Mouse (Mus musculus) urinary bladder, adult 18-20 months (tissue): ENCODE data around the gene Wnt7b.

Experiments
- DNase-seq, 2 experiments: peaks; one replicate each; pipeline ENCODE4 v3.0.0; 2022; ENCODE audit warnings: low spot score in 2 of 2, mixed read lengths in 2 of 2

Wnt7b gene

DNA sequence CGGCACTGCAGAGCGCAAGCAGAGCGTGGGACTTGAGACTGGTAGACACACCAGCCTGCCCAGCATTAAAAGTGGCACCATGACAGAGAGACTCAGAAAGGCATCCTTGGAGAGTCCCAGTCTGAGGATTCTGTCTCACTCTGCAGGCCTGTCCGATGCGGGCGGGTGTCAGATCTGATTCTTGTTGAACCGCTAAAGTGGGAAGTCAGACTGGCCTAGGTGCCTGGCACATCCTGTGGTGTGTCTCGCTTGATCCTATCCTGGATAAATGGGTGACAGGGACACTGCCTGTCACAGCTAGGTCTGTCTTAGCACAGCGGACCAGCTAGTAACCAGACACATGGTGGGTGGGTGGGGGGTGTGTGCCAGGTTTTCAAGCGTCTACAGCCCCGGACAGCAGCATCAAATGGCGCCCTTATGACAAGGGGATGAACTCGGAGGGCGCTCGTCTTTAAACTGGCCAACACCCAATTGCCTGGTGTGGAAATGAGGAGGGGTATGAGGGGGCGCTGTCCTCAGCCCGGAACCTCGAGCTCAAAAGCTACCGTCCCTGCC is at the start of gene Wnt7b:
Gene Wnt7b (minus strand): TSS at position 118 of the 555 bp plus-strand sequence.
- DNase-seq, result no peak

DNA sequence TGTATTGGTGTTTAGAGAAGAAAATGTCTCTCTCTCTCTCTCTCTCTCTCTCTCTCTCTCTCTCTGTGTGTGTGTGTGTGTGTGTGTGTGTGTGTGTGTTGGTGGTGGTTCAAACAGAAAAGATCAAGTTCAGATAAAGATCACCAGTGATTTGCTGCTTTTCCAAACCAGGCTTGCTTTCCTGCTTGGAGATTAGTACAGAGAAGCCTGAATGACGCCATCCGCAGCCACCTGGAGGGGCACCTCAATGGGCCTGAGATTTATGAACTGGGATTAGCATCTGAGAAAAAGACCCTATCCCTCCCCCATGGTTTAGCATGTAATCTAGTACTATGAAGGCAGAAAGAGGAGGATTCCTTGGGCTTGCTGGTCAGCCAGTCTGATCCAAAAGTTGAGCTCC is 49.3 kb upstream of the Wnt7b start:
- no peak for DNase-seq

DNA sequence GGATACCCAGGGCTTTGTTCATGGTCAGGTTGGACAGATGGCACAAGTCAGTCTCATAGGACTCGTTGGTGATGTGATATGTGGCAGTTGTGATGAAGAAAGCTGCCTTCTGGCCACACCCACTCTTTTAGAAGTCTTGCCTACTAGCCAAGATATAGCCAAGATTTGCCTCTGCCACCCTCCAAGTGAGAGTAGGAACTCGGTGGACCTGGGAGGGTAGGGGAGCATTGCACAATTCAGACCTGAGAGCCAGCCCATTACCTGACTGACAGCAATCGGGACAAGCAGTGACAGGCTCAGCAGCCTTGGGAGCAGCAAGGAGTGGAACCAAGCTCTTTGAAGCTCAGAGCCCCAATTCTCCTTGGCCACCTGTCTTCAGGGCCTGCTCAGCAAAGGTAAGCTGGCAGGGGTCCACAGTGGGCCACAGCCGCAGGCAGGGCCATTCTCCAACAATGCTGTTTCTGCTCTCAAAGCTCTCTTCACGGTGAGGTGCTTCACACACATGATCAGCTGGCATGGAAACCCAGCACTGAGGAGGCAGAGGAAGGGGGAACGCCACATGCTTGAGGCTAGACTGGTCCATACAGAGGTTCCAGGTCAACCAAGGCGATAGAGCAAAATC is 47.8 kb upstream of the Wnt7b start:
- DNase-seq, result peak; percentile 43 to 79

DNA sequence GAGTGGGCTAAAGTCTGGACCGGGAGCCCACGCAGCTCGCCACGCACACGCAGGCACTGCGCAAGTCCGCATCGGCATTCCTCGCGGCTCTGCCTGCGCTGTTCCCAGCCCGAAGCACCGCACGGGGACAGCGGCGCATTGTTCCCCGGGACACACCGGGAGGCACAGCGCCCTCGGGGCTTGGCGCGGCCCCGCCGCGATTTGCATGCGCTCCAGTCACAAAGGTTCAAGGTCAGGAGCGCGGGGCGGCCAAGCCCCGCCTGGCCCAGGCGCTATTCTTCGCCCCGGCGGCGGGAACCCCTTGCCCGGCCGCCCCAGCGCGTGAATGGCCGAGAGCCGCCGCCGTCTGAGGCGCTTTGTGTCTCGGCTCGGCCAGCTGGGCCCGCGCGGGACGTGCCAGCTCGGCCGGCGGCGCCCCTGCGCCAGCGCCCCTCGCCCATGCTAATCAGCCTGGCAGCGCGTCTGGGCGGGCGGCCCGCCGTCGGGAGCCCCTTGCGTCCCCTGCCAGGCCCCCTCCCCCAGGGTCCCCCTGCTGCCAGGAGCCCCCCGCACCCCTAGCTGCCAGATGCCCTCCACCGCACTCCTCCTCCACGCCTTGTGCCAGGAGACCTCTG is 43.5 kb upstream of the Wnt7b start:
- peak in 1 of 2 experiments; percentile 66 for DNase-seq

DNA sequence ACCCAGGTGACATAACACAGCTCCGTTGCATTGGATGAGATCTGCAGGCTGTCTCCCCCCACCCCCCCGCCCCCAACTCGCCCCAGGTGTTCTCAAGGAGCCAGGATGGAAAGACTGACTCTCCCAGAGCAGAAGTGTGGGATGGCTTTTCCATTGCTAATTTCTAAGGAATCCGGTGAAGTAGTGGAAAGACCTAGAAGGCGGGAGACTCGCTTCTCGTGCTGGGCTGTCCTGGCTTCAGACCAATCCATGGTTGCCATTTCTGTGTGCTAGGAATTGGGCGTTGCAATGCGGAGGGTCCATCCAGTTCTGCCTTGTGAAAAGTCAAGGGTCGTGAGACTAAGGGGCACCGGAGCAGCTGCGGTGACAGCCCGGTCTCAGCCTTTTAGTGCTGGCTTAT is 39.9 kb upstream of the Wnt7b start:
- no peak for DNase-seq

DNA sequence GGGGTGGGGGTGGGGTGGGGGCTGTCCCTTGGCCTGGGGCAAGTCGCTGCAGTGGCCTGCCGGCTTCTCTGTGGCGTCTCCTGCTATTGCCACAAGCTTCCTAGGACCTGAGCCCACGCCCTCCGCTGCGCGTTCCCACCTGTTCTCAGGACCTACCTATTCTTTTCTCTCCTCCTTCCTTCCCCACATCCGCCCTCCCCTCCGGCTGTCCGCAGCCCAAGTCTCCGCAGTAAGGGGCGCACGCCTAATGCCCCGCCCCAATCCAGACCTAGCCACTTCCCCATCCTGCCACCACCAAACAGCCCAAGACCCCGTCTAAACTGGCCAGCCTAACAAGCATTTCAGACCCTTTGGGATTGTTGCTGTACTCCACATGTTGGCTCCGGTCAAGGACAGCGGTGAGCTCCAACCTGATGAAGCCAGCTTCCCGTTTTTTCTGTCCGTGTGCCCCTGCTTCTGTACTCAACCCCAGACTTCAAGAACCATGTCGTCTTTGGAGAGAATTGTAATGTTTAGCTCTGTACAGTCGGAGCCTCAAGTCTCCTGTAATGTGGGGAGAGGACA is 33.3 kb upstream of the Wnt7b start:
- DNase-seq, result peak in 1 of 2 experiments; percentile 74

DNA sequence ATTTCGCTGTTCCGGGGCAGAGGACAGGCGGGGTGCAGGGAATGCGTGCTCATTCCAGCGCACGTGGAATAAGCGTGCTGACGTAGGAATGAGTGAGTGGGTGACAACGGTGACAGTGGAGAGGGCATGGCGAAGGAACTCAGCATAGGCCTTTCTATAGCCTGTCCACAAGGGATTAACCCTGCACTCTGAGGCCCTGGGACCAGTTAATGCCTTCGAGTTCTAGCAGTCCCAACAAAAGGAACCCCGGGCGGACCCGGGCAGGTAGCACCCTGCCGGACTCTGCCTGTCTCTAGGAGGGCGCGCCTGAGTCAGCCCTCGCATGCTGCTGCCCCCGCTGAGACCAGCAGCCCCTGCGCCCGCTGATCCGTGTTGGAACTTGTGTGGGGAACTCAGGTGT is 32.8 kb upstream of the Wnt7b start:
- DNase-seq, result peak; percentile 75 to 83

DNA sequence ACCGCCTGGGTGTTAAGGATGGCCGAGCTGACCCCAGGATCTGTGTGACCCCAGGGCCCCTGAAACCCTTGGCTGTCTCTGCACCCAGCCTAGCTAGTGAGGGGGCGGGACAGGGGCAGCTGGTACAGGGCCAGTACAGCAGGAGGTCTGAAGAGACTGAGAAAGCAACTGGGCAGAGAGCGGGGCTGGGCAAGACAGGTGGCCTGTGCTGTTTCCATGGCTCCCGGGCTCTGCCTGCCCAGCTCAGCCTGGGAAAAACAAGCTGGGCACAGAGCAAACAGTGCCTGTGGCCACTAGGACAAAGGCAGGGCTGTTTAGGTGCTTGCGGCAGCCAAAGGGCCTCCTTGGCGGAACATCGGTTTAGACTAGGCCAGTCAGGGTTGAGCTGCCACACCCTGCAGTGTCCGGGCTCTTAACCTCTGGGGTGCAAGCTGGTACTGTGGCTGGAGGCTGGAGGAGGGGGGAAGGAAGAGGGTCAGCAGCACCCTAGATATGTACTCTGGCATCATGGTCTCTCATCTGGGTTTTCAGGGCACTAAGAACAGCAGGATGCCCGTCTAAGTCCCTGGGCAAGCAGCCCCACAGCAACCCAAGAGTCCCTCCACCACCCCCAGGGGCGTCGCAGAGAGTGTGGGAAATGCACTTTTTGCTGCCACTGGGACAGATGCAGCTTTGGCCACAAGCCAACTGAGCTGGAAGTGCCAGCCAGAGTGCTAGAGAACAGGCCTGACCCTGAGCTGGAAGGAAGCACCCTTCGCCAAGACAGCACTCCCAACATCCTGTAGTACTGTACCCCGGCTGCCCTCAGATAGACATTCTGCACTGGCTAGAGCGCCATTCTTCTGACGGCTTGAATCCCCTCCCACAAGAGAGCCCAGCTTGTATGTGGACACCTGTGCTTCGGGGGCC is 31.3 kb upstream of the Wnt7b start:
- peak; percentile 64 to 77 for DNase-seq

DNA sequence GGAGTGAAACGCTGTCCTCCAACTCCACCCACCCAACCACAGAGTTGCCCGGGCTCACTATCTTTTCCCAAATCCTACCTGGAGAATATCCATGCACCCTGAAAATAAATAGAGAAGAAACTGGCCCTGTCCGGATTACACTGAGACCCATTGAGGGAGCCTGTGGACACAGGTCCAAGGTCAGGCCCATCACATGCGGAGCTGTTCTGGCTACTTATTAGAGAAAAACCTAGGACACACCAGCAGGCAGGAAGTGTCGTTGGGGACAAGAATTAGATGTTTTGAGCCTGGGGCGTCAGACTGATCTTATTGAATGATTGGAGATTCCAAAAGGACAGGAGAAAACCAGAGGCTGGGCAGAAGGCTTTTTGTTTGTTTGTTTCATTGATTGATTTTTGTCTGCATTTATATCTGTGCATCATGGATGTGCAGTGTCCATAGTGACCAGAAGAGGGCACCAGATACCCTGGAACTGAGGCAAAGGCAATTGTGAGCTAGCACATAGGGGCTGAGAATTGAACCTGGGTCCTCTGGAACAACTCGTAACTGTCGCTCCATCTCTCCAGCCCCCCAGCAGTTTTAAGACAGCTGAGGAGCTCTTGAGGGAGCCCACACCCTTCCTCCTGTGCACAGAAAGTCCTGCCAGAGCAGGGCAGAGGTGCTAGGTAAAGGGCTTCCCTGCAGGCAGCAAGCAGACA is 30.5 kb upstream of the Wnt7b start:
- DNase-seq, result no peak

DNA sequence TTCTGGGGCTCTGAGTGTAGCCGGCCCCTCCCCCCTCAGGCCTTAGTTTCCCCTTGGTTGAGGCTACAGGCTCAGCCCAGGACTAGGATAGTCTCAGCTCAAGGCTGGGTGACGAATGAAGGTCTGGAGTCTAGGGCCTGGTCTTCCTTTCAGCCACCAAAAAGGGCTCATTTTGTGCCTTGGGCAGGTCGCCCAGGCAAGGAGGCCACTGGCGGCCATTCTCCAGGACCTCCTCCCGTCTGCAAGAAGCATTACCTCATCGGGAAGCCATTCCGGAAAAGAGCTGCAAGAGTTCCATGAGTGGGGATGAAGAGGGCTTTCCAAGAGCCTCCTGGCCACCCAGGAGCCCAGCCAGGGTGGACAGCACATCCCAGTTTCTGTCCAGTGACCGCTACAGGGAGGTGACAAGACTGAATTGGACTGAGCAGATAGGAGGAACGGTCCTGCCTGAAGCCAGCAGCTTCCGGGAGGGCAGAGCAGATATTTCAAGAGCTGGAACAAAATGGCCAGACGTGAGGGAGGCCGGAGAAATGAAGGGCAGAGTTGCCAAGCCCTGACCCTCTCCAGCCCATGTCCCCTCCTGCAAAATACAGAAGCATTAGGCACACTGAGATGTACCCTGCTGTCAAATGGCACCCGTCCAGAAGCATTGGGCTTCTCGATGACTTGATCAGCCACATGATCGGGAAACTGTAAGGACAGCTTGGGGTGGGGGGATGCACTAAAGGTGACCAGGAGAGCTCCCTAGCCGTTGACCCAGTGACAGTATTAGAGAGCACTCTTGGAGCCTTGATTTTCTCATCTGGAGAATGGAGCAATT is 29.6 kb upstream of the Wnt7b start:
- DNase-seq, result peak in 1 of 2 experiments; percentile 69

DNA sequence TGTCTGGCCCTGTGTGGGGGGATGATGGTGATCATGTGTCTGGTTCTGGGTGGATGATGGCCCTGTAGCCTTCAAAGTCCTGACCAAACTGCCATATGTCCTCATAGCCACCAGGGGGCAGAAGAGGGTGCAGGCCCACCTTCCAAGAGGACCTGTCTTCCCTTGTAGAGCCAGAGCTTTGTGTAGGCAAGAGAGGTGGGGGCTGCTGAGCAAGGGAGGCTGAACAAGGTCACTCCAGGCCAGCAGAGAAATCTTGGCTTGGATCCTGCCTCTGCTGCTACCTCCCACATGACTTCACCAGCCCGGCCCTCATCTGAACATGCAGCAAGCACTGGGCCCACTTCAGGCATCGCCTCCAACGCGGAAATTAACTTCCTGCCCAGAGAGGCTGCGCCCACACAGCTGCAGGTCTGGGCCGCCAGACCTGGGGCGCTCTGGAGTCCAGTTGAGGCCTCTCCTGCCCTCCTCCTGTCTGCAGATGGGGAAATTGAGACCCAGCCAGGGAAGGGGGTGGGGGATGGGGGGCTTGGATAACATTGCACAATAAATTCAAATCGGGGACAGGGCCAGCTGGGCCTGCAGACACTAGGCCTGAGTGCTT is 28.4 kb upstream of the Wnt7b start:
- peak; percentile 69 to 89 for DNase-seq

DNA sequence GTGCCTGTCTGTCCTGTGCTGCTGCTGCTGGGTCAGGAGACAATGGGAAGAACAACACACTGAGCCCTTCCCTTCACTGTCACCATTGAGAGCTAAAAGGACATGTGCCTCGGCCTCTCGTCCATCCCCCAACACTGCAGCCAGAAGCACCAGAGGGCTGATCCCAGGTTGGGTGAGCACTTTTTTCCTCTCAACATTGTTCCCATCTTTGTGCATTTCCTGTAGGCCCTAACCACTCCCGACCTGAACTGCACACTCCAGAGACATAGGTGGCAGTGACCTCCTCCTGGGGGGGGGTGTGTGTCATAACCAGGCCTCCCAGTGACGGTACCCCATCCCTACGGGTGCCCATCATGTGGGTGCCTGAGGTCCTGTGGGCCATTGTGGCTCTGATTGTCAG is 27.8 kb upstream of the Wnt7b start:
- DNase-seq, result no peak

DNA sequence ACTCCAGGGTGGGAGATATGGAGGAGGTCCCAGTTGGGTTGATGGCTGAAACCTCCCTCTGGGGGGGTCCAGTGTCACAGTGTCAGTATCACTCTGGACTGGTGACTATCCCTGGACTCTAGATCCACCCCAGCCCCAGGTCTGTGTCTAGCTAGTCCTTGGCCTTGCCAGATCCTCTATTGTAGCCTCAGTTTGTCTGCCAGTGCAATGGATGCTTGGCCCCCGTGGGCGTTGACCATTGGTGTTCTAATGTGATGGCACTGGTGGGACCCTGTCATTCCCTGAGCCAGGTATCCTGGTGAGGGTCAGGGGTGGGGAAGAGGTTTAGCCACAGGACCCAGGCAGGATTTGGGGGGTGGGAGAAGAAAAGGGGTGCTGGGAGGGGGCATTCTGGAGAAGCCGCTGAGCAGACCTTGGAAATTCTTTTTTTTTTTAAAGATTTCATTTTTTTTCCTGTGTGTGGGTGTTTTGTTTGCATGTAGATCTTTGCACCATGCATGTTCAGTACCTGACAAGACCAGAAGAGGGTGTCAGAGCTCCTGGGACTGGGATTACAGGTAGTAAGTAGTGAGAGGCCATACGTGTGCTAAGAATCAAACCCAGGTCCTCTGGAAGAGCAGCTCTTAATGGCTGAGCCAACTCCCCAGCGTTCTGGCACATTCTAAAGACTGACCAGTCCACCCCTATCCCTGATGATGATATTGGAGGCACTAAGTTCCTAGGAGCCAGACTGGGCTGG is 27.2 kb upstream of the Wnt7b start:
- DNase-seq, result no peak

DNA sequence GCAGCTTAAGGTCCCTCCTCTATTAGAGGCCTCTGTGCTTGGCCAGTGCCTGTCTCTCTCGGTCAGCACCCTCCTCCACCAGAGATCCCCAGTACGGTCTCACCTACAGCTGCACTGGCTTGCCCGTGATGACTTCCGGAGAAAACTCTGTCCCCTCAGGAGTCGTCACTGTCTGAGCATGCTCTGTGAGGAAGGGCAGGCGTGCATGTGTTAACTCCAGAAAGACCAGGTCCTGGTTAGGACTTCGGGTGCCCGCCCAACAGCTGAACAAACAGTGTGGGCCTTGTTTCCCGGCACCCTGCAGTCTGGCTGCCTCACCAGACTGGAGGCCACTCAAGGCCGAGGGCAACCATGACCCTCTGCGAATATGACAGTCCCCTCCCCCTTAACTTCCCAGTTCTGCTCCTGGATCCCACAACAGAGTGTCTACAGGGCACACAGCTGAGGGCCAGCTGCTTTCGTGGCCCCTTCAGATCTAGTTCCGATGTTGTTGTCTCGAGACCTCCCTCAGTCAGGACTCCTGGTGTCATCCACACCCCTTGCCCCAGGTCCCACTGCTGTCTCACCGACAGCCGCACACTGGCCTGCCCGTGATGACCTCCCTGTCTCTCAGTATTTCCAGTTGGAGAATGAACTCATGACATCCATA is 23.8 kb upstream of the Wnt7b start:
- DNase-seq, result peak in 1 of 2 experiments; percentile 35

DNA sequence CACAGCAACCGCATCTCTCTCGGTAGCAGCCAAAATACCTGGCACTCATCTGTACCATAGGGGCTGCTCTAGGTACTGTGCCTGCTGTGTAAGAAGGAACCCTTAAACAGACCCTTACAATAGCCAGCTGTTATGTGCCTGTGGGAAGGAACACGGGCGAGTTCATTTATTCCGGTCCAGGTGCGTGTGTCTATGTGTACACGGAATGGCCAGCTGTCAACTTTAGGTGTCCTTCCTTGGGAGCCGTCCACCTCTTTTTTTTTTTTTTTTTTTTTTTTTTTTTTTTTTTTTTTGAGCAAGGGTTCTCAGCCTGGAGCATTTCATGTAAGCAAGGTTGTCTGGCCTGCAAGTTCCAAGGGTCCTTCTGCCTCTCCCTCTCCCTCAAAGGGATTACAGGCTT is 22.7 kb upstream of the Wnt7b start:
- no peak for DNase-seq

DNA sequence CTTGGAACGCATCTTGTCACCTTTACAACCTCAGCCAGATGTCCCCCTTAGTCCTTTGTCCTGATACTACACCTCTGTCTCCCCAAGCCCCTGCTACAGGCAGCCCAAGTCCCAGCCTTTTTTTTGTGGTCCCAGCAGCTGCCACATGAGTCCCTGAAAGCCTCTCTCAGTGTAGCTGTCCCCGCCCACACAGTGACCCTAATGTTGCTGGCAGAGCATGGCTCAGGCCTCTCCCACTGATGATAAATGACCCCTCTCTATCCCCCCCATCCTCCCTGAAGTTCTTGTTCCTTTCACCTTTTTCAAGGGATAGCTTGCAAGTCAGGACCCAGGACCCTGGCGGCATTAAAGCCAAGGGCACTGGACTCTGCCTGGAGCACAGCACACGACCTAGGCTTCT is 22.2 kb upstream of the Wnt7b start:
- DNase-seq, result no peak

DNA sequence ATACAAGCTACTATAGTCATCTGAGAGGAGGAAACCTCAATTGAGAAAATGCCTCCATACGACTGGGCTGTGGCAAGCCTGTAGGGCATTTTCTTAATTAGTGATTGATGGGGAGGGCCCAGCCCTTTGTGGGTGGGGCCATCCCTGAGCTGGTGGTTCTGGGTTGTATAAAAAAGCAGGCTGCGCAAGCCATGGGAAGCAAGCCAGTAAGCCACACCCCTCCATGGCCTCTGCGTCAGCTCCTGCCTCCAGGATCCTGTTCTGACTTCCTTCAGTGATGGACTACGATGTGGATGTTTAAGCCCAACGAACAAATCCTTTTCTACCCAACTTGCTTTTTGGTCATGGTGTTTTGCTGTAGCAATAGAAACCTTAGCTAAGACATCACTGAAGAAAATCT is 21.1 kb upstream of the Wnt7b start:
- DNase-seq, result peak; percentile 44 to 54

DNA sequence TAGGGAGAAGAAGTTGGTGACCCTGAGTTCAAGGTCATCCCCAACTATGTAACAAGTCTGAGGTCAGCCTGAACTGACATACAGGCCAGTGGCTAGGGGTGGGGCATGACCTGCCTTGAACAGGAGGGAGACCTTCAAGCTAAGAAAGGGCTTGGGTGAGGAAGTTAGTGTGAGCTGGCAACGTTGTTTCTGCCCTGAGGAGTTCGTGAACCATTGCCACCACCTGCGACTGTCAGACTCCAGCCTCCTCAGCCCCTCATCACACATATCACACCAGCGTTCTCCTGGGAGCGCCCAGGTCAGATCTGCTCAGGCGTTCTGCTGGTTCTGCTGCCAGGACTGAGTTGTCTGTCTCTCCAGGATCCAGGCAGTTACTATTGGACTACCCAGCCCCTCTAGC is 20.5 kb upstream of the Wnt7b start:
- no peak for DNase-seq

DNA sequence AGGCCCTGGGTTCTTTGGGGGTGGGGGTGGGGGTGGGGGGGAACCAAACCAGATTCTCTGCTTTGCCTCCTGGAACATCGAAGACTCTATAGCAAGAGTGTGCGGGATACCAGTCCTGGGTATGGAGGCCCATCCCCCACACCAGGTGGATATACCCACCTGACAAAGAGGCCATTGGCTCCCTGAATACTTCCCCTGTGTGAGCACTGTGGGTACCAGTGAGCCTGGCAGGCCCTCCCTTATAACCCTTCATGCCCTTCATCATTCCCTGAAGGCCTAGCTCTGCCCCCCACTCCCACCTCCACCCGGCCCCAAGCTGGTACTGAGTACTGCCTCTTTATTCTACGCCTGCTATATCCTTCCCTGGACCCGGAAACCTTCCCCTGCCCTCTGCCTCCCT is 19.7 kb upstream of the Wnt7b start:
- DNase-seq, result no peak
